Mouse (Mus musculus) E14TG2a.4 (cell line): ENCODE measurements around the gene Ankzf1.

Experiments
- CTCF ChIP-seq: conservative IDR thresholded peaks from 2 replicates; pipeline ENCODE4 v1.5.1; 2014; ENCODE audit warnings: low read length
- NANOG ChIP-seq: IDR thresholded peaks from 2 replicates; pipeline ENCODE4 v1.6.1; 2014; ENCODE audit warnings: borderline replicate concordance, low read length, mixed read lengths
- POU5F1 ChIP-seq: IDR thresholded peaks from 2 replicates; pipeline ENCODE4 v1.6.1; 2014; ENCODE audit warnings: low read length, borderline replicate concordance

GRCm38 (mm10) chr1:75231224-75231623 lies 39.3 kb downstream of the Ankzf1 start:
- TF ChIP-seq CTCF (no peak), POU5F1 (no peak), NANOG (no peak)
